Mouse (Mus musculus) 416B (cell line): Measurements from ENCODE around the gene Speer4d.
"Not testable (repeated sequence)": the region's sequence is repeated elsewhere in the genome, so short reads cannot be mapped to it uniquely, and the experiment has no call there.

Source experiments
- DNase-seq: peaks from one replicate; pipeline ENCODE4 v3.0.0; 2011; ENCODE audit warnings: low read depth

The Speer4d gene

GRCm38 (mm10) chr5:15670789-15671188, 51.9 kb downstream of the Speer4d start:
- DNase-seq, result not testable (repeated sequence)
